Mouse (Mus musculus): ENCODE measurements at regions not wholly inside any gene's neighbourhood (a gene's known extent, or its start where the extent isn't known, plus 50 kb on each side); places are given as distances from the start of the nearest gene placed in this dataset.

GRCm38 (mm10) chr16:97686561-97686960 lies 75.6 kb upstream of the Tmprss2 start:
- Histone ChIP-seq H3K9ac (replicated peaks; ENCODE audit: low read length) (no peak overlapping the region), H3K27ac (no peak overlapping the region), H3K9me3 (ENCODE audit: low read length) (no peaks in the 10 kb centered on the region), H3K27me3 (ENCODE audit: insufficient read depth, low read length) (no peaks in the 10 kb centered on the region), H3K4me2 (ENCODE audit: low read depth, low read length) (no peak overlapping the region), H3K36me3 (ENCODE audit: insufficient read depth, low read length) (no peaks in the 10 kb centered on the region), H3K4me1 (ENCODE audit: insufficient read depth, low read length) (no peaks in the 10 kb centered on the region), H3K4me3 (ENCODE audit: low read length) (no peak overlapping the region)
- ATAC-seq (no peak), DNase-seq (ENCODE audit: low spot score) (no peak)
- WGBS: 70% methylated on average over 4 of the region's 4 CpGs
- TF ChIP-seq CTCF (IDR thresholded peaks at IDR 0.05; ENCODE audit: low read depth): no peak

- Histone ChIP-seq H3K9me3 (ENCODE audit: low read length) (no peaks in the 10 kb centered on the region), H3K27me3 (ENCODE audit: insufficient read depth, low read length) (no peaks in the 10 kb centered on the region), H3K9ac (replicated peaks; ENCODE audit: low read length) (no peak overlapping the region), H3K4me1 (ENCODE audit: insufficient read depth, low read length) (no peaks in the 10 kb centered on the region), H3K4me3 (ENCODE audit: low read length) (no peak overlapping the region), H3K4me2 (ENCODE audit: low read depth, low read length) (no peak overlapping the region), H3K36me3 (ENCODE audit: insufficient read depth, low read length) (no peaks in the 10 kb centered on the region), H3K27ac (no peak overlapping the region)
- 66% methylated on average over 1 of the region's 1 CpGs for WGBS
- ATAC-seq: no peak
- no peak for TF ChIP-seq CTCF (IDR thresholded peaks at IDR 0.05; ENCODE audit: low read depth)
- no peak for DNase-seq (ENCODE audit: low spot score)
Observed at GRCm38 (mm10) chr16:97685603-97686285, 74.7 kb upstream of the Tmprss2 start.

- DNase-seq (ENCODE audit: low spot score) (no peak), ATAC-seq (no peak)
- 81% methylated on average over 6 of the region's 6 CpGs for WGBS
- no peaks in the 10 kb centered on the region for H3K4me1 ChIP-seq (ENCODE audit: insufficient read depth, low read length)
- no peaks in the 10 kb centered on the region for H3K9me3 ChIP-seq (ENCODE audit: low read length)
- no peaks in the 10 kb centered on the region for H3K36me3 ChIP-seq (ENCODE audit: insufficient read depth, low read length)
- no peak overlapping the region for H3K27ac ChIP-seq
- H3K4me3 ChIP-seq (ENCODE audit: low read length): no peak overlapping the region
- TF ChIP-seq CTCF (IDR thresholded peaks at IDR 0.05; ENCODE audit: low read depth): no peak
- H3K9ac ChIP-seq (replicated peaks; ENCODE audit: low read length): no peak overlapping the region
- no peak overlapping the region for H3K4me2 ChIP-seq (ENCODE audit: low read depth, low read length)
- H3K27me3 ChIP-seq (ENCODE audit: insufficient read depth, low read length): no peaks in the 10 kb centered on the region
Observed at GRCm38 (mm10) chr16:97681191-97681590, 70.2 kb upstream of the Tmprss2 start.

GRCm38 (mm10) chr16:97679820-97680219 lies 68.8 kb upstream of the Tmprss2 start:
- Histone ChIP-seq H3K4me1 (ENCODE audit: insufficient read depth, low read length) (no peaks in the 10 kb centered on the region), H3K4me2 (ENCODE audit: low read depth, low read length) (no peak overlapping the region), H3K4me3 (ENCODE audit: low read length) (no peak overlapping the region), H3K9me3 (ENCODE audit: low read length) (no peaks in the 10 kb centered on the region), H3K27me3 (ENCODE audit: insufficient read depth, low read length) (no peaks in the 10 kb centered on the region), H3K36me3 (ENCODE audit: insufficient read depth, low read length) (no peaks in the 10 kb centered on the region), H3K9ac (replicated peaks; ENCODE audit: low read length) (no peak overlapping the region), H3K27ac (no peak overlapping the region)
- WGBS: 82% methylated on average over 1 of the region's 1 CpGs
- no peak for ATAC-seq
- DNase-seq (ENCODE audit: low spot score): no peak
- no peak for TF ChIP-seq CTCF (IDR thresholded peaks at IDR 0.05; ENCODE audit: low read depth)

GRCm38 (mm10) chr16:97679252-97679651 lies 68.3 kb upstream of the Tmprss2 start:
- ATAC-seq: no peak
- Histone ChIP-seq H3K27me3 (ENCODE audit: insufficient read depth, low read length) (no peaks in the 10 kb centered on the region), H3K4me3 (ENCODE audit: low read length) (no peak overlapping the region), H3K4me2 (ENCODE audit: low read depth, low read length) (no peak overlapping the region), H3K4me1 (ENCODE audit: insufficient read depth, low read length) (no peaks in the 10 kb centered on the region), H3K27ac (no peak overlapping the region), H3K36me3 (ENCODE audit: insufficient read depth, low read length) (no peaks in the 10 kb centered on the region), H3K9ac (replicated peaks; ENCODE audit: low read length) (no peak overlapping the region), H3K9me3 (ENCODE audit: low read length) (no peaks in the 10 kb centered on the region)
- no peak for TF ChIP-seq CTCF (IDR thresholded peaks at IDR 0.05; ENCODE audit: low read depth)
- 62% methylated on average over 2 of the region's 2 CpGs for WGBS
- no peak for DNase-seq (ENCODE audit: low spot score)

- H3K9me3 ChIP-seq (ENCODE audit: low read length): no peaks in the 10 kb centered on the region
- no peak overlapping the region for H3K27ac ChIP-seq
- no peaks in the 10 kb centered on the region for H3K27me3 ChIP-seq (ENCODE audit: insufficient read depth, low read length)
- no peak overlapping the region for H3K9ac ChIP-seq (replicated peaks; ENCODE audit: low read length)
- no peak for TF ChIP-seq CTCF (IDR thresholded peaks at IDR 0.05; ENCODE audit: low read depth)
- no peak overlapping the region for H3K4me3 ChIP-seq (ENCODE audit: low read length)
- ATAC-seq (no peak), DNase-seq (ENCODE audit: low spot score) (no peak)
- H3K36me3 ChIP-seq (ENCODE audit: insufficient read depth, low read length): no peaks in the 10 kb centered on the region
- H3K4me2 ChIP-seq (ENCODE audit: low read depth, low read length): no peak overlapping the region
- no peaks in the 10 kb centered on the region for H3K4me1 ChIP-seq (ENCODE audit: insufficient read depth, low read length)
- WGBS: 80% methylated on average over 2 of the region's 2 CpGs
Observed at GRCm38 (mm10) chr16:97677621-97678020, 66.6 kb upstream of the Tmprss2 start.

- H3K27me3 ChIP-seq (ENCODE audit: insufficient read depth, low read length): no peaks in the 10 kb centered on the region
- DNase-seq (ENCODE audit: low spot score): peak; percentile 12
Observed at GRCm38 (mm10) chr16:97673576-97673975, 62.6 kb upstream of the Tmprss2 start.

More at GRCm38 (mm10) chr16:97673576-97673975, 62.6 kb upstream of the Tmprss2 start:
- Histone ChIP-seq H3K4me2 (ENCODE audit: low read depth, low read length) (no peak overlapping the region), H3K9ac (replicated peaks; ENCODE audit: low read length) (no peak overlapping the region), H3K4me1 (ENCODE audit: insufficient read depth, low read length) (no peaks in the 10 kb centered on the region), H3K36me3 (ENCODE audit: insufficient read depth, low read length) (no peaks in the 10 kb centered on the region), H3K4me3 (ENCODE audit: low read length) (no peak overlapping the region), H3K9me3 (ENCODE audit: low read length) (no peaks in the 10 kb centered on the region), H3K27ac (no peak overlapping the region)
- ATAC-seq: peak; percentile 75
- 66% methylated on average over 2 of the region's 2 CpGs for WGBS
- TF ChIP-seq CTCF (IDR thresholded peaks at IDR 0.05; ENCODE audit: low read depth): no peak
